Mouse (Mus musculus): ENCODE data around the gene Tars. TPM values are rescaled to one million over a fixed set of nuclear protein-coding genes. Genes with fewer than 3 reads are reported as not detected.

The Tars gene
- polyA plus RNA-seq, 1 experiment from 2014 or later, result 108 TPM

DNA sequence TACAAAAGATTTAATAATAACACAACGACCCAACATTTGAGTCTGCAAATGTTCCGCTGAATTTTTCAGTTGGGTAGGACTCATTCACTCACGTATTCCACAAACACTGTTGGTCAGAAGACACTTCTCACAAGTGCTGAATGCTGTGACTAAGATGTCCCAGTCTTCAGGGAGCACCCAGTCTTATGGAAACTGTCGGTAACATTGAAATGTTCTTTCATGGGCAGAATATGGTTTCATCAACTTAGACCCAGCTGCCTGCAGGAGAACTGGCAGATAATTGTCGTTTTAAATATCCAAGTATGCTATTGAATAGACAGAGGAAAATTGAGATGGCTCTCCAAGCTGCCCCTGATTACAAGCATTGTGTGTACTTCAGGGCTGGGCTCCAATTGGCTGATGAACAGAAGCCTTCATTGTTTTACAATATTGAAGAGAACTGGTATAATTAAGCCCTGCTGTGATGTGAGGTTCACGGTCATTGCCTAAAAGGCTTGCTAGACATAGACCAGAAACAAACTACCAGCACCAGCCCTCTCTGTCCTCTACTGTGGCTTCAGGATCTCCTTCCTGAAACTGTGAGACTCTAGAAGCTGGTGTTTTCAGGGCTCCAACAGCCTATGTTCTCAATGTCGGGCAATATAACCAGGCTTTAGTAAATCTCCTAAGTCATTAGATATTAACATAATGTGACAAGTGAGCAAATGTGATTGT is 59.8 kb downstream of the Tars start:
- H3K4me1 ChIP-seq (replicated peaks; ENCODE audit: control insufficient read depth, insufficient read depth, low read length), result no peaks in the 10 kb centered on the region
- no peak overlapping the region for H3K4me3 ChIP-seq (ENCODE audit: low read depth, low read length)
- no peak overlapping the region for H3K27ac ChIP-seq (ENCODE audit: low read depth, low read length)
- no peak for DNase-seq (ENCODE audit: low spot score)
- no peaks in the 10 kb centered on the region for H3K9me3 ChIP-seq (ENCODE audit: control insufficient read depth, low read length)
- 79% methylated on average over 7 of the region's 7 CpGs for WGBS
- H3K4me2 ChIP-seq (ENCODE audit: low read depth, low read length, severe bottlenecking), result no peak overlapping the region
- ATAC-seq (replicated peaks; ENCODE audit: low FRiP score), result no peak
- no peak overlapping the region for H3K9ac ChIP-seq (ENCODE audit: low read length)
- H3K27me3 ChIP-seq (ENCODE audit: control insufficient read depth, insufficient read depth, low read length), result no peaks in the 10 kb centered on the region
- H3K36me3 ChIP-seq (ENCODE audit: control insufficient read depth, insufficient read depth, low read length), result no peaks in the 10 kb centered on the region
